Mouse (Mus musculus): ENCODE results near the gene Utrn. TPM values are rescaled to one million over a fixed set of nuclear protein-coding genes. Genes with fewer than 3 reads are reported as not detected.

Gene Utrn
- polyA plus RNA-seq, 1 experiment from 2014 or later: 75.8 TPM

DNA sequence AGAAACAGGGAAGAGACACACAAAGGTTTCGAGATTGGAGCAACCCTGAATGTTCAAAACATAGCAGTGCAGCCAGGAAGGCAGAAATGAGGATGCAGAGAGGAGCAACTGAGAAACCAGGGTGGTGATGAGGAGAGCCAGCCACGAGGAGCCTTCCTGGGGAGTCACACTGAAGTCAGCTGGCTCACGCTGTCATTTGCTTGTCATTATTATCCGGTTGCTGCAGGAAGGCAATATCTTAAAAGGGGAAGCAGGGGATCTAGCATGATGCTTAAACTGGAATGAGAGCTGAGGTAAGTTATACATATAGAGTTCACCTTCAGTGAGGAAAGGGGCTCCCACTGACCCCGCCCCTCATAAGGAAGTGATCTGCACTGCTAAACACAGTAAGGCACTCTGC lies 368.7 kb downstream of the Utrn start:
- 92% methylated on average over 5 of the region's 5 CpGs for WGBS
- no peak for ATAC-seq (ENCODE audit: low read depth)
- Histone ChIP-seq H3K4me1 (replicated peaks; ENCODE audit: control insufficient read depth, insufficient read depth, low read length) (no peaks in the 10 kb centered on the region), H3K9me3 (ENCODE audit: control insufficient read depth, low read length) (no peaks in the 10 kb centered on the region), H3K9ac (ENCODE audit: low read length) (no peak overlapping the region), H3K36me3 (ENCODE audit: control insufficient read depth, insufficient read depth, low read length) (no peaks in the 10 kb centered on the region; the same call in 1 of the 2 replicates), H3K27ac (ENCODE audit: low read length) (no peak overlapping the region), H3K4me3 (ENCODE audit: low read length) (no peak overlapping the region), H3K4me2 (ENCODE audit: low read depth, low read length) (no peak overlapping the region), H3K27me3 (ENCODE audit: control insufficient read depth, insufficient read depth, low read depth, low read length) (no peaks in the 10 kb centered on the region)

DNA sequence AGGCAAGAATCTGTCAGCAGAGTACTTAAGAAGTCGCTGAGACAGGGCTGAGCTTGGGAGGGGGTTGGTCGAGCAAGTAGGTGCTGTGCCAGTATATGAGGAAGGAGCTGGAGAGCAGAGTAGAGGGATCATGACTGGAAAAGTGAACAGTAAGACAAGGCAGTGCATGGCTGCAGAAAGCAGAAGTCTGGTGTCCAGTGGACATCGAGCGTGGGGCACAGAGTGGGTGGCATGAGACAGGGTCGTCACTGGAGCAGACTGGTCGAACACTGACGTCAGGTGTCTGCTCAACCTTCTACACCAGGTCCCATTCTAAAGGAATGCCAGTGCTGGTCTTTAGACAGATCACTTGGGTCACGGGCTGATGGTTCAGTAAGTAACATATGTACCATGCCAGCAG lies 371.6 kb downstream of the Utrn start:
- WGBS: 73% methylated on average over 8 of the region's 8 CpGs
- Histone ChIP-seq H3K27ac (ENCODE audit: low read length) (no peak overlapping the region), H3K4me3 (ENCODE audit: low read length) (no peak overlapping the region), H3K27me3 (ENCODE audit: control insufficient read depth, insufficient read depth, low read depth, low read length) (no peaks in the 10 kb centered on the region), H3K9me3 (ENCODE audit: control insufficient read depth, low read length) (no peaks in the 10 kb centered on the region), H3K9ac (ENCODE audit: low read length) (no peak overlapping the region), H3K36me3 (ENCODE audit: control insufficient read depth, insufficient read depth, low read length) (no peaks in the 10 kb centered on the region; the same call in 1 of the 2 replicates), H3K4me1 (replicated peaks; ENCODE audit: control insufficient read depth, insufficient read depth, low read length) (no peaks in the 10 kb centered on the region), H3K4me2 (ENCODE audit: low read depth, low read length) (no peak overlapping the region)
- ATAC-seq (ENCODE audit: low read depth): no peak

DNA sequence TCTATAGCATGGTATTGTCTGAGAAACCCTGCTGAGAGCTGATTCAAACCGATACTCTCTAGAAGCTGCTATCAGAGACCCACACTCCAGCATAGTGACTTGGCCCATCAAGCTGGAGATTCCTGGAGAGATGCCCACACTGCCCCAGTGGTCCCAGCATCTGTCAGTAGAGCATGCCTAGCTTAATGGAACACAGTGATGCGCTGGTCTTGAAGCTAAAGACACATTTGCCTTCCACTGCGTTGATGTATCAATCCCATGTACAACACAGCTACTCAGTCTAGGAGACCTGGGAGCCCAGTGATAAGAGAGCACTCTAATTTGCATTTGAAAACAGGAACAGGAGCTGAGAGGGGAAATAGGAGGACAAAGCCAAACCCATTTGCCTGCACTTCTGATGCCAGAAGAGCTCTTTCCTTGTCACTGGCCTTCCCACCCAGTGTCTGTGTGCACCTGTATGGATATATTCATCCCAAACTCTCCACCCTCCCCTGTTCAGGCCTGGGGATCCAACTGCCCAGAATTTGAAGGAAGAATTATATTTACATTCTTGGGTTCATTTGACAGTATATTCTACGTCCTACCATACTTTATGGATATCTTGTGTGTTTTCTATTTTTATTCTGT lies 379.5 kb downstream of the Utrn start:
- WGBS: 63% methylated on average over 4 of the region's 4 CpGs
- no peak for ATAC-seq (ENCODE audit: low read depth)
- H3K4me3 ChIP-seq (ENCODE audit: low read length): no peak overlapping the region
- no peak overlapping the region for H3K27ac ChIP-seq (ENCODE audit: low read length)
- H3K9me3 ChIP-seq (ENCODE audit: control insufficient read depth, low read length): no peaks in the 10 kb centered on the region
- no peaks in the 10 kb centered on the region for H3K27me3 ChIP-seq (ENCODE audit: control insufficient read depth, insufficient read depth, low read depth, low read length)
- no peak overlapping the region for H3K9ac ChIP-seq (ENCODE audit: low read length)
- no peak overlapping the region for H3K4me2 ChIP-seq (ENCODE audit: low read depth, low read length)
- no peaks in the 10 kb centered on the region for H3K4me1 ChIP-seq (replicated peaks; ENCODE audit: control insufficient read depth, insufficient read depth, low read length)
- peaks cover 4% of the 10 kb centered on the region; the same call in 1 of the 2 replicates for H3K36me3 ChIP-seq (ENCODE audit: control insufficient read depth, insufficient read depth, low read length)

DNA sequence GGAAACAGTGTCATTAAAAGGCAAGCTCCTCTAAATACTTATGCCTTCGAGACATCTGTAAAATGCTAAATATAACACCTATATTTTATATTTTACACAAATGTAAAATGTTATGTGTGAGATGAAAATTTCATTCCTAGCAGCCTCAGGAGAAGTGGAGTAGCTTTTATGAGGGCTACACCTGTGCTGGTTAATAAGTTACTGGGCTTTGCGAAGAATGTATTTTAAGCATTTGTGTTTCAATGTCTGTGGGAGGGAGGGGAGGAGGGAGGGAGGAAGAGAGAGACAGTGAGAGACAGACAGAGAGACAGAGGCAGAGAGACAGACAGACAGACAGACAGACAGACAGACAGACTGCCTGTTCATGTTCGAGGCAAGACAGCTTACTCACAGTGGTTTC lies 380.6 kb downstream of the Utrn start:
- H3K36me3 ChIP-seq (ENCODE audit: control insufficient read depth, insufficient read depth, low read length): peaks cover 4% of the 10 kb centered on the region; the same call in 1 of the 2 replicates
- no peak overlapping the region for H3K4me2 ChIP-seq (ENCODE audit: low read depth, low read length)
- 62% methylated on average over 3 of the region's 3 CpGs for WGBS
- no peak for ATAC-seq (ENCODE audit: low read depth)
- H3K27ac ChIP-seq (ENCODE audit: low read length): no peak overlapping the region
- H3K4me3 ChIP-seq (ENCODE audit: low read length): no peak overlapping the region
- no peaks in the 10 kb centered on the region for H3K9me3 ChIP-seq (ENCODE audit: control insufficient read depth, low read length)
- no peaks in the 10 kb centered on the region for H3K4me1 ChIP-seq (replicated peaks; ENCODE audit: control insufficient read depth, insufficient read depth, low read length)
- H3K27me3 ChIP-seq (ENCODE audit: control insufficient read depth, insufficient read depth, low read depth, low read length): no peaks in the 10 kb centered on the region
- no peak overlapping the region for H3K9ac ChIP-seq (ENCODE audit: low read length)

DNA sequence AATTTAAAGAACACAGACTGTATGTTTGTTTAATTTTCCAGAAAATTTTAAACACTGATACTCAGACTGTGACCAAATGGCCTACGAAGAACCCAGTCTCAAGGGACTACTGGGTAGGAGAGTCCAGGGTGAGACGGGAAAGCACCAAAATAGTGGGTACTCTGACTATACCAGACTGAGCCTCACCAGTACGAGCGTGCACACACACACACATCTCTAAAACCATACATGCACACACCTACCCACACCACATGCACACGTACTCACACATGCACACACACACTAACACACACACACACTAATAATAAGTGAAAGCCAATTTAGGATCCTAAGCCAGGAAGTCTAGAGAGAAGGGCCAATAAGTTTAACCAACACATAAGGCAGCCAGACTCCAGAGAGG lies 381.0 kb downstream of the Utrn start:
- no peak for ATAC-seq (ENCODE audit: low read depth)
- Histone ChIP-seq H3K4me2 (ENCODE audit: low read depth, low read length) (no peak overlapping the region), H3K4me1 (replicated peaks; ENCODE audit: control insufficient read depth, insufficient read depth, low read length) (no peaks in the 10 kb centered on the region), H3K9ac (ENCODE audit: low read length) (no peak overlapping the region), H3K4me3 (ENCODE audit: low read length) (no peak overlapping the region), H3K27ac (ENCODE audit: low read length) (no peak overlapping the region), H3K36me3 (ENCODE audit: control insufficient read depth, insufficient read depth, low read length) (peaks cover 4% of the 10 kb centered on the region; the same call in 1 of the 2 replicates), H3K27me3 (ENCODE audit: control insufficient read depth, insufficient read depth, low read depth, low read length) (no peaks in the 10 kb centered on the region), H3K9me3 (ENCODE audit: control insufficient read depth, low read length) (no peaks in the 10 kb centered on the region)
- WGBS: 73% methylated on average over 5 of the region's 5 CpGs

DNA sequence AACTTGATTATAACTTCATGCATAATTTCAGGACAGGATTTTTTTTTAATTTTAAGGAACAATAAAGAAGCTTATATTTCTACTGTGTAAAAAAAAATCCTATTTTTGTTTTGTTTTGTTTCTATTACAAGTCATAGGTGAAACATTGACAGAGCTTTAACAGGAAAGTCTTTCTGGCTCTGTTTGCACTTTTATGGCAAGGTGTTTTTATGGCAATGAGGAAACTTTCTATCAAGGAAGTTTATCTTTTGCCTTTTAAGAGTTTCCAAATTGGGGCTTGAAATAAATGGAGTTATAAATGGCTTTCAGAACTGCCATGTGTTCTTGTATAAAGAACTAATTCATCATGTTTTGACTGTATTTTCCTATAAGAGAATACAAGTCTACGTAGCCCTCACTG lies 385.7 kb downstream of the Utrn start:
- H3K27ac ChIP-seq (ENCODE audit: low read length): no peak overlapping the region
- H3K4me1 ChIP-seq (replicated peaks; ENCODE audit: control insufficient read depth, insufficient read depth, low read length): no peaks in the 10 kb centered on the region
- H3K4me3 ChIP-seq (ENCODE audit: low read length): no peak overlapping the region
- 70% methylated on average over 1 of the region's 1 CpGs for WGBS
- no peaks in the 10 kb centered on the region for H3K9me3 ChIP-seq (ENCODE audit: control insufficient read depth, low read length)
- no peak for ATAC-seq (ENCODE audit: low read depth)
- no peak overlapping the region for H3K4me2 ChIP-seq (ENCODE audit: low read depth, low read length)
- no peak overlapping the region for H3K9ac ChIP-seq (ENCODE audit: low read length)
- peaks cover 7% of the 10 kb centered on the region; the same call in 1 of the 2 replicates for H3K36me3 ChIP-seq (ENCODE audit: control insufficient read depth, insufficient read depth, low read length)
- H3K27me3 ChIP-seq (ENCODE audit: control insufficient read depth, insufficient read depth, low read depth, low read length): no peaks in the 10 kb centered on the region

DNA sequence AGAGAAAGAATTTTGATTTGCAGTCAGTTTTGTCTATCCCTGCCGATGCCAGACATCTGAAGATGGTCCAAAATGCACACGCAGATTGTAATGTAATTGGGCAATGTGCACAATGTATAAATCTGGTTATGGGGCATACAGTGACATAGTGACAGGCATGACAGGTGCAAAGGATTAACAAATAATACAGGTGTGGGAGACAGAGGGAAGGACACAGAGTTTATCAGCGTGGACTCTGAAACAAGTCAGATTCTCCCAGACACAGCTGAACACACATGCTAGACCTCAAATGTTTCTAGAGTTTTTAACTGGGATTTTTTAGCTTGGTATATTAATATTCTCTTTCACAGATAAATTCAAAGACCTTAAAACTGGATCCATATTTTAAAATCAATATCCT lies 386.2 kb downstream of the Utrn start:
- H3K27ac ChIP-seq (ENCODE audit: low read length): no peak overlapping the region
- no peaks in the 10 kb centered on the region for H3K4me1 ChIP-seq (replicated peaks; ENCODE audit: control insufficient read depth, insufficient read depth, low read length)
- H3K9ac ChIP-seq (ENCODE audit: low read length): no peak overlapping the region
- WGBS: 90% methylated on average over 3 of the region's 3 CpGs
- H3K4me2 ChIP-seq (ENCODE audit: low read depth, low read length): no peak overlapping the region
- H3K36me3 ChIP-seq (ENCODE audit: control insufficient read depth, insufficient read depth, low read length): peaks cover 7% of the 10 kb centered on the region; the same call in 1 of the 2 replicates
- H3K4me3 ChIP-seq (ENCODE audit: low read length): no peak overlapping the region
- H3K9me3 ChIP-seq (ENCODE audit: control insufficient read depth, low read length): no peaks in the 10 kb centered on the region
- no peaks in the 10 kb centered on the region for H3K27me3 ChIP-seq (ENCODE audit: control insufficient read depth, insufficient read depth, low read depth, low read length)
- no peak for ATAC-seq (ENCODE audit: low read depth)

DNA sequence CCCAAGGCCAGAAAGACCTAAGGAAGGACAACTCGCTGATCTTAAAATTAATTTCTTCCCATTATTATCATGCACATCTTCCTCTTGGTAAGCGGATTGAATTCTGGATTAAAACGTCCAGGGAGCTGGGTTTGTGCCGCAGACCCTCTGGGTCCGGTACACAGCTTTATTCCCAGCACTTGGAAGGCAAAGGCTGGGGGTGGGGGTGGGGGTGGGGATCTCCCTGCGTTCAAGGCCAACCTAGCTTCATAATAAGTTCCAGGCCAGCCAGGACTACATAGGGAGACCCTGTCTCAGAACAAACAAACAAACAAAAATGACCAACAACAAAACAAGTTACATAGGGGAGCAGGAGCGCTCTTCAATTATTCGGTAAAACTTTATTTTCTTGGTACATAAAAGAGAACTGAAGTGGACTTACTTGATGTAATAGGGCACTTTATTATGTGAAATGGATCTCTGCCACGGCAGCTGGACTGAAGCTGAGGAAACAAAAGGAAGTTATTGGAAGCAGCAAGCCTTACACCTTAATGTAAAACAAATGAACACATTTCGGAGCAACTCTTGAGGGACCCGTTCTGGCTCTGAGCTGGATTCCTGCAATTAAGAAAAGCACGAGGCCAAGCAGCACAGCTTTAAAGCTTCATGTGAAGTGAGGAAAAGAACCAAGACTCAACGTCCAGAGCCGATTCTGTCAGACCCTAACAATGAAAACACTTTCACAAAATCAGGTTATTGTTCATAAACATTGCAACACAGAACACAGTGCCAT lies 394.1 kb downstream of the Utrn start:
- Histone ChIP-seq H3K4me1 (replicated peaks; ENCODE audit: control insufficient read depth, insufficient read depth, low read length) (no peaks in the 10 kb centered on the region), H3K9me3 (ENCODE audit: control insufficient read depth, low read length) (no peaks in the 10 kb centered on the region), H3K4me3 (ENCODE audit: low read length) (no peak overlapping the region), H3K27ac (ENCODE audit: low read length) (no peak overlapping the region), H3K4me2 (ENCODE audit: low read depth, low read length) (no peak overlapping the region), H3K36me3 (ENCODE audit: control insufficient read depth, insufficient read depth, low read length) (peaks cover 4% of the 10 kb centered on the region; the same call in 1 of the 2 replicates), H3K27me3 (ENCODE audit: control insufficient read depth, insufficient read depth, low read depth, low read length) (no peaks in the 10 kb centered on the region), H3K9ac (ENCODE audit: low read length) (no peak overlapping the region)
- 86% methylated on average over 14 of the region's 14 CpGs for WGBS
- ATAC-seq (ENCODE audit: low read depth): no peak

DNA sequence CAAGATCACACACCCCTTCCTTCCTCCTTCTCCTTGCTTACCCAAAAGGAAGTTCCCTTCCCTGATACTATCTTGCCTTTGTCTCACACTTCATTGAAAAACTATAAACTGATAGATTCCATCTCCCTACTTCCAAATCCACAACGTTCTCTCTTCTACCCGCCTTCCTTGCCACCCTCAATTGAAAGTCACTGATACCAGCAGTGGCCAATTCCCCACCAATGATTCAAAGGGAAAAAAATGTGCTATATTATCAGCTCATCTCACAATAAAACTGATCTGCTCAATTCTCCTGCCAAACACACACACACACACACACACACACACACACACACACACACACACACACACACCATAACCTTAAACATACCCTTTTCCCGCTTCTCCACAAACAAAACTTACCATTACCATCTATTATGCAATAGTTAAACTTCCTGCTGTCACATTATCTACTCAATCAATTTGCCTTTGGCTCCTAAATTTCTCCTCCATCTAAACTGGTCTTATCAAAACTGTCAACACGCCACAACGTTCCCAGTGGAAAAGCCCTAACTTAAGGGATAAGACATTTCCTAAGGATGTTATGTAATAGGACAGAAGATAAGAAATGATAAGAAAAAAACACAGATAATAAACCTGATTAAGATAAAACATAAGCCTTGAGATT lies 399.6 kb downstream of the Utrn start:
- WGBS: 36% methylated on average over 5 of the region's 5 CpGs
- Histone ChIP-seq H3K27ac (ENCODE audit: low read length) (no peak overlapping the region), H3K4me3 (ENCODE audit: low read length) (no peak overlapping the region), H3K27me3 (ENCODE audit: control insufficient read depth, insufficient read depth, low read depth, low read length) (no peaks in the 10 kb centered on the region), H3K36me3 (ENCODE audit: control insufficient read depth, insufficient read depth, low read length) (no peaks in the 10 kb centered on the region; the same call in 1 of the 2 replicates), H3K4me1 (replicated peaks; ENCODE audit: control insufficient read depth, insufficient read depth, low read length) (no peaks in the 10 kb centered on the region; the same call in 1 of the 2 replicates), H3K4me2 (ENCODE audit: low read depth, low read length) (no peak overlapping the region), H3K9ac (ENCODE audit: low read length) (no peak overlapping the region), H3K9me3 (ENCODE audit: control insufficient read depth, low read length) (no peaks in the 10 kb centered on the region)
- ATAC-seq (ENCODE audit: low read depth): peak; percentile 26; the same call in 1 of the 2 replicates

All from lung, embryonic 16.5 days (tissue).